Mouse (Mus musculus) urinary bladder, postnatal 14 days (tissue): ENCODE measurements around the gene Gm10696.
"Not testable (repeated sequence)": the region's sequence is repeated elsewhere in the genome, so short reads cannot be mapped to it uniquely, and the experiment has no call there.

Source experiments
- DNase-seq: peaks from one replicate; pipeline ENCODE4 v3.0.0; 2021; ENCODE audit warnings: low spot score

Gene Gm10696

GRCm38 (mm10) chr3:94178093-94178492 lies at the start of gene Gm10696:
Gm10696 (minus strand) TSS chr3:94178193.
- not testable (repeated sequence) for DNase-seq

GRCm38 (mm10) chr3:94196414-94196813 lies 18.4 kb upstream of the Gm10696 start, which contains the start of gene Gm5286:
Gm5286 (plus strand) TSS chr3:94196714.
- DNase-seq = not testable (repeated sequence)

GRCm38 (mm10) chr3:94167351-94167750 lies 10.6 kb downstream of the Gm10696 start:
- not testable (repeated sequence) for DNase-seq
